Mouse (Mus musculus) megakaryocyte, embryonic 14.5 days (primary cell): ENCODE results near the gene Ccn2.

Source experiments
- FLI1 ChIP-seq: IDR thresholded peaks from 2 replicates; pipeline ENCODE4 v1.6.1; 2012; ENCODE audit warnings: low read length, inconsistent platforms, mixed read lengths
- GATA1 ChIP-seq: IDR thresholded peaks from 3 replicates; pipeline ENCODE4 v1.6.1; 2012; ENCODE audit warnings: mixed read lengths, low read length, inconsistent platforms, borderline replicate concordance

DNA sequence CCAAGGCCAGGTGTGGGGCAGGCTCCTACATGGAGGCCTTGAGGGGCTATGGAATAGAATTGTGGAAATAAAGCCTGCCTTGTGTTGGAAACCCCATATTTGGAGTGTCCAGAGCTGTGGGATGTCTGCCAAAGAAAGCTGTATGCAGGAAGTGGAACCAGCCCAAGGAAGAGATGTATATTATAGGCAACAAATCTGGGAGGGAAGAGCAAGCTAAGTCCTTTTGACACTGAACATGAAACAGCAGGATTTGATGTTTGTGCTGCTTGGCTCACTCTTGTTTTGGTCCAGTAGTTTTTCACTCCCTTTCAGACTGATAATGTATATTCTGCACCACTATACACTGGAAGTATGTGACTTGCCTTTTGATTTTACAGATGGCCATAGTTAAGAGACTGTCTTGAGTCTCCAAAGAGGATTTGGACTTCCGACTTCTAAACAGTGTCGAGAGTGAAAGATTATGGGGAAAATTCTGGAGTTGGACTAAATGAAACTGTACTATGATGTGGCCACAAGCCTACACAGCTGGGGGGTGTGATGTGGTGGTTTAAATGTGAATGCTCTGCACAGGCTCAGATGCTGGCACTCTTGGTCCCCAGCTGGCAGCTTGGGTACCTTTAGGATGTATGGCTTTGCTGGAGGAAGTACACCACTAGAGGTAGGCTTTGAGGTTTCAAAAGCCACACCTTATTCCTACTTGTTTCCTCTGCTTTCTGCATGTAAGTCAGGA is 25.4 kb upstream of the Ccn2 start:
- no peak for TF ChIP-seq GATA1
- no peak for TF ChIP-seq FLI1
